Mouse (Mus musculus): Measurements from ENCODE around the gene Il12rb2.

Il12rb2 gene

GRCm38 (mm10) chr6:67375982-67376391 lies at the start of gene Il12rb2:
Il12rb2 (minus strand) TSS chr6:67376188.
- peak; percentile 2 for DNase-seq (ENCODE audit: low read depth, low spot score)

- no peak for DNase-seq (ENCODE audit: low read depth, low spot score)
These were observed 45.8 kb upstream of the Il12rb2 start for GRCm38 (mm10) chr6:67421761-67422160.

GRCm38 (mm10) chr6:67416557-67416956 lies 40.6 kb upstream of the Il12rb2 start:
- no peak for DNase-seq (ENCODE audit: low read depth, low spot score)

GRCm38 (mm10) chr6:67415276-67415675 lies 39.3 kb upstream of the Il12rb2 start:
- no peak for DNase-seq (ENCODE audit: low read depth, low spot score)

- DNase-seq (ENCODE audit: low read depth, low spot score), result no peak
These were observed 37.4 kb upstream of the Il12rb2 start for GRCm38 (mm10) chr6:67413378-67413777.

GRCm38 (mm10) chr6:67405281-67405682 lies 29.3 kb upstream of the Il12rb2 start:
- no peak for DNase-seq (ENCODE audit: low read depth, low spot score)

- DNase-seq (ENCODE audit: low read depth, low spot score), result no peak
These were observed 23.6 kb upstream of the Il12rb2 start for GRCm38 (mm10) chr6:67399551-67399950.

- no peak for DNase-seq (ENCODE audit: low read depth, low spot score)
These were observed 10.2 kb downstream of the Il12rb2 start for GRCm38 (mm10) chr6:67365785-67366184.

GRCm38 (mm10) chr6:67348065-67348464 lies 27.9 kb downstream of the Il12rb2 start:
- DNase-seq (ENCODE audit: low read depth, low spot score), result no peak

GRCm38 (mm10) chr6:67339494-67339893 lies 36.5 kb downstream of the Il12rb2 start:
- no peak for DNase-seq (ENCODE audit: low read depth, low spot score)

- DNase-seq (ENCODE audit: low read depth, low spot score), result no peak
These were observed 38.0 kb downstream of the Il12rb2 start for GRCm38 (mm10) chr6:67337943-67338342.

GRCm38 (mm10) chr6:67323788-67324187 lies 52.2 kb downstream of the Il12rb2 start:
- peak; percentile 17 for DNase-seq (ENCODE audit: low read depth, low spot score)

- DNase-seq (ENCODE audit: low read depth, low spot score), result peak; percentile 87
These were observed 57.5 kb downstream of the Il12rb2 start for GRCm38 (mm10) chr6:67318451-67318850.

- no peak for DNase-seq (ENCODE audit: low read depth, low spot score)
These were observed 58.1 kb downstream of the Il12rb2 start for GRCm38 (mm10) chr6:67317827-67318338.

GRCm38 (mm10) chr6:67317068-67317467 lies 58.9 kb downstream of the Il12rb2 start:
- DNase-seq (ENCODE audit: low read depth, low spot score), result peak; percentile 27

GRCm38 (mm10) chr6:67314697-67315096 lies 61.3 kb downstream of the Il12rb2 start:
- DNase-seq (ENCODE audit: low read depth, low spot score), result no peak

- DNase-seq (ENCODE audit: low read depth, low spot score), result no peak
These were observed 66.2 kb downstream of the Il12rb2 start for GRCm38 (mm10) chr6:67309752-67310151.

GRCm38 (mm10) chr6:67308994-67309393 lies 67.0 kb downstream of the Il12rb2 start:
- no peak for DNase-seq (ENCODE audit: low read depth, low spot score)

GRCm38 (mm10) chr6:67303210-67303609 lies 72.8 kb downstream of the Il12rb2 start:
- DNase-seq (ENCODE audit: low read depth, low spot score), result no peak

GRCm38 (mm10) chr6:67302471-67302870 lies 73.5 kb downstream of the Il12rb2 start:
- peak; percentile 49 for DNase-seq (ENCODE audit: low read depth, low spot score)

GRCm38 (mm10) chr6:67301230-67301629 lies 74.8 kb downstream of the Il12rb2 start:
- no peak for DNase-seq (ENCODE audit: low read depth, low spot score)

GRCm38 (mm10) chr6:67300710-67301163 lies 75.3 kb downstream of the Il12rb2 start:
- DNase-seq (ENCODE audit: low read depth, low spot score), result peak; percentile 77

- peak; percentile 28 for DNase-seq (ENCODE audit: low read depth, low spot score)
These were observed 75.7 kb downstream of the Il12rb2 start for GRCm38 (mm10) chr6:67300300-67300699.

GRCm38 (mm10) chr6:67298742-67299141 lies 77.2 kb downstream of the Il12rb2 start:
- DNase-seq (ENCODE audit: low read depth, low spot score), result no peak

Data from brain, adult 2 months (tissue).